Mouse (Mus musculus): Measurements from ENCODE around the gene Guca1b. TPM values are rescaled to one million over a fixed set of nuclear protein-coding genes. Genes with fewer than 3 reads are reported as not detected.
A peak's percentile ranks its signal among the peaks of the same experiment; 100 is the strongest.

Gene Guca1b
- under 1 TPM; 0.54 to 0.78 TPM for total RNA-seq (2021)
- long read RNA-seq, experiment 1, result 0 reads
- long read RNA-seq, experiment 2, result 0 reads

DNA sequence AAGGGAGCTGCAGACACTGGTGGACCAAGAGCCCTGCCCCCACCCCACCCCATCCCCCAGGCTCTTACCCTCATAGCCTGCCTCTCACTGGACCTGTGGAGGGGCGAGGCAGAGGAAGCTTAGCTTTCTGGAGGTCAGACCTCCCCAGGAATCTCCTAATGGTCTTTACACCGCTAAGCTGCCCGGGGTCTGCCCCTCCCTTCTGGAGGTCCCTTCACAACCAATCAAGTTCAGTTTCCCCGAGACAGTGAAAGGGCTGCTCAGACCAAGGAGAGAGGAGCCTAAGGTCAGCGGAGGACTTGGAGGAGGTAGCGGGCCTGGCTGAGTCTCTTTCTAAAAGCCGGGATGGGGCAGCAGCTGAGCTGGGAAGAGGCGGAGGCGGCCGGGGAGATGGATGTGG is at the start of gene Guca1b:
Guca1b (plus strand) TSS at position 249 of the 400 bp plus-strand sequence.
- no peak for DNase-seq
- no peak for TF ChIP-seq CTCF (IDR thresholded peaks at IDR 0.05)
- intact Hi-C loops (cut with DNase I), result loop anchor here (5.0 kb wide), 1 partner anchor 97 kb away; no protein-coding TSS in a partner anchor
- Histone ChIP-seq H3K27ac (no peak within 1 kb of the TSS), H3K4me3 (no peak within 1 kb of the TSS)

DNA sequence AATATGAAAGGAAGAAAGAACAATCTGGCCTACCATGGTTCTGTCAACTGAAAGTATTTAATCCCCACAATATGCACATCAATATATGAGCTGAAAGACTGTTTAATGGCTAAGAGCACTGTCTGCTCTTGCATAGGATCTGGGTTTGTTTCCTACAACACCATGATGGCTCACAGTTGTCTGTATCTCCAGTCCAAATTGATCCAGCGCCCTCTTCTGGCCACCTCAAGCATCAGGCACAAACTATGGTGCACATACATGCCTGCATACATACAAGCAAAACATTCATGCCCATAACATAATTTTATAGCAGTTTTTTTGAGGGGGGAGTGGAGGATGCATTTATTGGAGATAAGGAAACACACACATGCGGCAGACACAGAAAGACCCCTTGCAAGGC is 42.1 kb upstream of the Guca1b start:
- no peak overlapping the region for H3K27ac ChIP-seq
- no peak overlapping the region for H3K4me3 ChIP-seq
- TF ChIP-seq CTCF (IDR thresholded peaks at IDR 0.05), result no peak
- intact Hi-C loops (cut with DNase I), result no loop called here
- DNase-seq, result no peak

DNA sequence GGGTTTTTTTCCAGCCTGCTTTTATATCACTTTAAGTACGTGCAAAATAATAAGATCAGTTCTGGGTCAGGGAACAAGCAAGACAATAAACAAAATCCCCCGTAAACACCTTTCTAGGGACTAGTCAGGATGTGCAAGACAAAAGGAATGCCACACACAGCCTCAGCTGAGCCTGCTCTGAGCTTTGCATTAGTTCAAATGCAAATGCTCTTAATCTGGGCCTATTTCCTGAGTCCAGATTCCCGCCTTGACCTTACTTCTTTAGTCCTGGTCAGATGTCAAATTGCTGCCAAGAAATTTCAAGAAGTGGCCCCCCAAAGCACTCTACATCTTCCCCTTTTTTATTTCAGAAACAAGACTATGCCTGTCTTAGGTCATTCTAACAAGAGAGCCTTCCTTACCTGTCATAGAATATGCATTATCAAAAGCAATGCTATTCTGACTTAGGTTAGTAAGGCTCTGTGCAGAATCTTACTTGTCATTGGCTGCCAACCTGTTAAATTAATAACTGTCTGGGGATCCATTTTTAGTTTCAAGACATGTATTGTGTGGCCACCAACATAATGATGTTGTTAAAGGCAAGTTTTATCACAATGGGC is 35.4 kb upstream of the Guca1b start:
- intact Hi-C loops (cut with DNase I), result no loop called here
- no peak for TF ChIP-seq CTCF (IDR thresholded peaks at IDR 0.05)

DNA sequence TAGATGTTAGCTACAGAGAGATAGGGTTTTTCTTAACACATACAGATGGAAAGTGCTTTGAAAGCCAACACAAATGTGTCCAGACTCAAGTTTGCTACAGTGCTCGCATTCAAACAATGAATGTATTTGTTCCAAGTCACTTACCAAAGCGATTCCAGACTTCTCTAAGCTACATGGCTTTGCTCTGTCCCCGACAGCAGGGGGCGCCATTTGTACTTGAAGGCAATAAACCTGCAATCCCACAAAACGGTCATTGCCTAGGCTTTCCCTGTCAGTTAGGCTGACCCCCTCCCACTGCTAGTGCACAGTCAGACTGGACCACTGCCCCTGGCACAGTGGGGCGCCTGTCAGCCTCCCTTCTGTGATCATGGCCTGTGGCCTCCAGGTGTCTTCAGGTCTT is 25.2 kb upstream of the Guca1b start:
- DNase-seq, result peak; percentile 62
- intact Hi-C loops (cut with DNase I), result loop anchor here (10.0 kb wide), 1 partner anchor 335 kb away; the partner anchor contains the start of genes Gm21981 and Prickle4
- TF ChIP-seq CTCF (IDR thresholded peaks at IDR 0.05), result peak; percentile 62

More for the DNA sequence above, 35.4 kb upstream of the Guca1b start:
- no peak overlapping the region for H3K27ac ChIP-seq
- no peak for DNase-seq
- H3K4me3 ChIP-seq, result no peak overlapping the region

DNA sequence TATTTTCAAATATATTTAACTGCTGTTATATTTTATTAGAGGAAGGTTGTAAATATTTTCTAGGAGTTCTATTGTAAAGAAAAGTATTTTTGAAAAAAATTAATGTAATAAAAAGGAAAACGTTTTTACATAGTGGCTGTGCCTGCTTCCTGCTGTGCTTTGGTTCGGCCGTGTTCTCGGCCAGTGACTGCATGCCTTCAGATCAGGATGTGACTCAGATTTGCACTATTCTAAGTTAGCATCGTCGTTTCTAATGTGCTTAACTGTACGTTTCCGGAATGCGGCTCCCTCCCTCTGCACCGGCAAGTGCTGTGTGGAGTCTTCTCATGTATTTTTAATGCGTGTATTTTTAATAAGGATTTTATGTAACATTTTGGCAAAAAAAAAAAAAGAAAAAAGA is 23.9 kb upstream of the Guca1b start:
- TF ChIP-seq CTCF (IDR thresholded peaks at IDR 0.05), result no peak
- Histone ChIP-seq H3K4me3 (no peak overlapping the region), H3K27ac (no peak overlapping the region)
- no peak for DNase-seq
- intact Hi-C loops (cut with DNase I), result loop anchor here (10.0 kb wide), 1 partner anchor 333 kb away; the partner anchor contains the start of genes Gm21981 and Prickle4

More for the DNA sequence above, 25.2 kb upstream of the Guca1b start:
- H3K4me3 ChIP-seq, result no peak overlapping the region
- H3K27ac ChIP-seq, result no peak overlapping the region

DNA sequence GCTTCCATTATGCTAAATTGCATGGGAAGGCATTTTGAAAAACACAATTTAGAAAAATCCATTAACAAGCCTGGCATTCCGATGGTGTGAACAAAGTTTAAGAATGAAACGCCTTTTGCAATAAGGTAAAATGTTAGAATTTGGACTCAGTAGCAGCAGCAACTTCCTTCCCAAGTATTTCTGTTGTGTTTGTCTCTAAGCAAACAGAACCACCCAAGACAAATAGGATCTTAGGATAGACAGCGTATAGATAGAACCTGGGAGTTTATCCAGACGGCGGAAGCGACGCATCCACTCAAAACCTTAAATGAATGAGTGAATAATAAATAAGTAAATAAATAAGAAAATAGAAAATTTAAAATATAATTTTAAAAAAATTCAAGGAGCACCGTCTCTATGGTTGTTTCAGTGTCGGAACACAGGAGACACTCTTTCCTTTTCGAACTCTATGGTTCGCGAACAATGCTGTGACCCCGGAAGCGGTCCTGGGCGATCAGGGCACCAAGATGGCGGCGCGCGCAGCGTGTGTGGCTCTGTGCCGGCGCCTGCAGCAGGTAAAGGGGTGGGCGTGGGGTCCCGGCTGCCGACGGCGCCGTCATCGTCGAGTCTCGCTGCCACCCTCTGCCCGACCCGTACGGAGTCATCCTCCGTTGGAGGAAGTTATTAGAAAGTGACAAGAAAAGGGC is 16.6 kb upstream of the Guca1b start, which contains the start of gene Mrps10:
Mrps10 (plus strand) TSS at position 487 of the 686 bp plus-strand sequence.
- Histone ChIP-seq H3K27ac (peak within 1 kb of the TSS; percentile 85), H3K4me3 (peak within 1 kb of the TSS; percentile 96)
- intact Hi-C loops (cut with DNase I), result loop anchor here (10.0 kb wide), 1 partner anchor 326 kb away; the partner anchor contains the start of genes Gm21981 and Prickle4
- peak; percentile 91 for DNase-seq
- TF ChIP-seq CTCF (IDR thresholded peaks at IDR 0.05), result 0 out of 2 replicates have a peak, but pooled peaks have one; percentile 4

DNA sequence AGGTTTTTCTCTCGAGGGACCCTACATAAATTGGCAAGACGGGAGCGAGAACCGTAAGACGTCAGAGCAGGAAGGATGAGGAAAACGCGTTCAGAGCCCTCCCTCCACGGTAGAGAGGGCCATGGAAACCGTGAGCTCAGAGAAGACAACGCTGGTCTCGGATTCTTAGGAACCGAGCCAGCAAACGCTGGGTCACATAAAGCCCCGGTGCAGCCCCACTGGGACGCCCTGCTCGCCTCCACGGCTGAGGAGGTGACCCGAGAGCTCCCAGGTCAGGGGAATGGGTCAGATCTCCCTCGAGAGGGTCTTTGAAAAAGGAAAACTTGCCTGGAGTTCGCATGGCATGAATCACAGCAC is 16.1 kb upstream of the Guca1b start:
- TF ChIP-seq CTCF (IDR thresholded peaks at IDR 0.05), result no peak
- Histone ChIP-seq H3K27ac (peak overlapping the region; percentile 85), H3K4me3 (peak overlapping the region; percentile 96)
- DNase-seq, result peak; percentile 37
- intact Hi-C loops (cut with DNase I), result loop anchor here (10.0 kb wide), 1 partner anchor 326 kb away; the partner anchor contains the start of genes Gm21981 and Prickle4

DNA sequence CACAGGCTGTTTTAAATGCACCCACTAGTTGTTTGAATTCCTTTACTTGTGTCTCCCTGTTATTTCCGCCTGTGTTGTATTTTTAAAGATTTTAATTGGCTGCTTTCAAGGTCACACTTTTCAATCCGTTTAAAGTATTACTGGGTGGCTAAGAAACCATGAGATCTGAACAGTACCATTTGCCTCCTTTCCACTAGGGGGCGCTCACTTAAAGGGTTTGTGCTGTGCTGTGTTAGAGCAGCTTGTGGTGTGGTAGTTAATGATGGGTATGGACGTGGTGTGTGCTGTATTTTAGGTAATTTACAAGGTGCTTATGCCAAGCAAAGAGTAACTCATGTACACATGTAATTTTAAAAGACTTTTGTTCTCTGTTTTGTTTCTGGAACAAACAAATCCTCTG is 13.7 kb upstream of the Guca1b start:
- intact Hi-C loops (cut with DNase I), result no loop called here
- Histone ChIP-seq H3K27ac (no peak overlapping the region), H3K4me3 (no peak overlapping the region)
- TF ChIP-seq CTCF (IDR thresholded peaks at IDR 0.05), result peak; percentile 79
- DNase-seq, result peak; percentile 54

DNA sequence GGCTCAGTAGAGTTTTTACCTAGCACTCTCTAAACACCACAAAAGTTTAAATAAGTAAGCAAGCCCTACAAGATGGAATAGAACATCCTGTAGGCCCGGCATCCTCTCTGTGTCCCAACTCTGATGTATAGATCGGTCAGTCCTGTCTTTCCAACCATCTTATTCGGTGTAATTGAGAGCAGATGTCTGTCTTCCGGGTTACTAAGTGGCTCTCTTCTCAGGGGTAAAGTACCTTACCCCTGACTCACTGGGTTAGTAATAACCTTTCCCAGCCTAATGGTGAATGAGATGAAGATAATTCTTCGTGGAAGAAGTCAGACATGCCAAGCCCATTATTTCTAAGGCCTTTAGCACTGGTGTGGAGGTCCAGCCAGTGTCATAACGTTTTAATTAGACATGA is 11.2 kb upstream of the Guca1b start:
- Histone ChIP-seq H3K4me3 (no peak overlapping the region), H3K27ac (no peak overlapping the region)
- DNase-seq, result no peak
- intact Hi-C loops (cut with DNase I), result no loop called here
- TF ChIP-seq CTCF (IDR thresholded peaks at IDR 0.05), result no peak

DNA sequence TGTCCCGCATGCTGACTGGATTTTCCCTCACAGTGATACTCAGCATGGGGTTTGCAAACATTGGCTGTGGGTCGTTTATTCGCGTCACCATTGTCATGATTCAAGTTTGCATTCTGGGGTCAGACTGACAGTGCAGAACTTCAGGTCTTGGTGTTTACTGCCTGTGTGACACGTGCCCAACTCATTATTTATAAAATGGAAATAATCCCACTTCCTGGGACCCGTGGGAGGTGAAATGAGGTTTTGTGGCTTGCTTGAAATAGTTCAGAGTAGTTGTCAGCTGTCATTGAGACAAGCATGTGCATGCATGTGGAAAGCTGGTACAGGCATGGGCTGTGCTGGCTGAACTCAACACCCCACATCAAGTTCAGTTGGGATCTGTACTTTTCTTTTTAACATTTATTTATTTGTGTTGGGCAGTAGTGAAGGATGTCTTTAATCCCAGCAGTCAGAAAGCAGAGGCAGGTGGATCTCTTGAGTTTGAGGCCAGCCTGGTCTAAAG is 8.4 kb upstream of the Guca1b start:
- H3K4me3 ChIP-seq, result no peak overlapping the region
- TF ChIP-seq CTCF (IDR thresholded peaks at IDR 0.05), result no peak
- intact Hi-C loops (cut with DNase I), result no loop called here
- DNase-seq, result no peak
- no peak overlapping the region for H3K27ac ChIP-seq

DNA sequence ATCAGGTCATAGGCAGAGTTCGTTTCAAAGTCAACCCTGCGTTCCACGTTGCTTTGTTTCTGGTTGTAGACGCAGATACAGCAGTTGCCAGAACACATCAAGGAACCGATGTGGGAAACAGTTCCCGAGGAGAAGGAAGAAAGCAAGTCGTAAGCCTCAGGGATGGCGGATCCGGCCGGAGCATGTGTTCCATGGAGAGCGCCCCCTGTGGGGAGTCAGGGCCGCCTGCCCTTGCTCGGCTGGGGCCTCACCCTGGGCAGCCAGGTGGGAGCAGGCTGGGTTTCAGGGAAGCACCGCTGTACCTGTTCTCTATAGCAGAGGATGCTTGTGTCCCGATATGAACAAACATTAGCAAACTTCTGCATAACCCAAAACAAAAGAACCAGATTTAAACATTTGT is 7.1 kb upstream of the Guca1b start:
- Histone ChIP-seq H3K4me3 (no peak overlapping the region), H3K27ac (no peak overlapping the region)
- no peak for TF ChIP-seq CTCF (IDR thresholded peaks at IDR 0.05)
- intact Hi-C loops (cut with DNase I), result no loop called here
- no peak for DNase-seq

DNA sequence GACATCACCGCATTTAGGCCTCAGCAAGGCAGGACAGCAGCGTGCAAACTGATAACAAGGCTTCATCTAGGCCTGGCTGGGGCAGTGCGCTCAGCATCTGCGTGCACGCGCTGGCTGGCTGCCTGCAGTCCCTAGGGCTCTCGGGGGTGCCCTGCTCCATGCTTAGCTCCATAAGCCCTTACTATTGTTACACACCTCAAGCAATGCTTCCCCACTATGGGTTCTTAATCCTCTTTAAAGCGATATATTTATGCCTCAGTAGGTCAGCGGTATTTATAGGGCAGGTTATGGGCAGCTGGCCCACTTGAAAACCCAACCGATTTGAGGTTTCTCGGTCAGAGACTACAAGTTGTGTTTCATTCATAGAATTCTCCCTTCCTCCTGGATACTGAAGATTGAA is 3.3 kb upstream of the Guca1b start:
- intact Hi-C loops (cut with DNase I), result no loop called here
- TF ChIP-seq CTCF (IDR thresholded peaks at IDR 0.05), result no peak
- Histone ChIP-seq H3K4me3 (no peak overlapping the region), H3K27ac (no peak overlapping the region)
- DNase-seq, result no peak

DNA sequence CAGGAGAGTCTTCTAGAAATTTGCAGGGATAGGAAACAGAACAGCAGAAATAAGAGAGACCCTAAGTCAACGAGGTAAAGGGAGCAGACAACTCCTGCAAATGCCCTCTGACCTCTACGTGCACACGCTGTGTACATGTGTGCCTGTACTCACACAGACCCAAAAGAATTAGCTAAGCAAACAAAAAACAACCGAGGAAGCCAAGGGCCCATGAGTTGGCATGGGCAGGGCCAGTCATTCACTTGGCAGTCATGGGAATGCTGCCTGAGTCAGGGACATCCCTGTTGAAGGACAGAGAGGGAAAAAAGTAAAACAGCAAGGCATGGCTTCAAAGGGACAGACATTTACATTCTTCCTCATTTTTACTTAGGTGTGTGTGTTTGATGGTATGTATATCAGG is 1.9 kb upstream of the Guca1b start:
- no peak for TF ChIP-seq CTCF (IDR thresholded peaks at IDR 0.05)
- H3K4me3 ChIP-seq, result no peak overlapping the region
- no peak for DNase-seq
- intact Hi-C loops (cut with DNase I), result no loop called here
- no peak overlapping the region for H3K27ac ChIP-seq

Measured in gastrocnemius, adult 2 months (tissue).